8 mouse cellular contexts compared by ENCODE assay signal in genomic region chr3:157566725-157567565, GRCm38 (mm10). TPM values are rescaled to one million over a fixed set of nuclear protein-coding genes. Genes with fewer than 3 reads are reported as not detected.
DNase-seq lines count a peak whose midpoint lies in the region; ATAC-seq lines count a peak whose summit lies in the region.

TSS of gene Ptger3 (plus strand) at chr3:157566892.

- DNase-seq in CD4-positive helper T cell, adult 2 months (ENCODE audit: low read depth, low spot score), result peak; percentile 24
- peak; percentile 46 for DNase-seq in Muller cell, postnatal 12 days (ENCODE audit: inconsistent ontology term)
- DNase-seq in layer of hippocampus, postnatal 10 days (ENCODE audit: low spot score in 2 of 2), result peak; percentile 12 to 37
- DNase-seq in lung, postnatal 36 days, result peak; percentile 14
- peak; percentile 60 to 69 for DNase-seq in right cerebral cortex, postnatal 10 days (ENCODE audit: low spot score in 2 of 2)
- DNase-seq in cerebellum, adult 11-12 months, result no peak

- peak within 1 kb of the TSS; percentile 99 for H3K4me2 ChIP-seq in embryonic facial prominence, embryonic 12.5 days (replicated peaks)

- no peaks in the 10 kb centered on the region for H3K36me3 ChIP-seq in embryonic facial prominence, embryonic 12.5 days

- 2% methylated on average over 84 of the region's 84 CpGs for WGBS in embryonic facial prominence, embryonic 12.5 days

- peaks cover 11% of the 10 kb centered on the region; the same call in 1 of the 2 replicates for H3K4me1 ChIP-seq in embryonic facial prominence, embryonic 12.5 days

- H3K9ac ChIP-seq in embryonic facial prominence, embryonic 12.5 days, result peak within 1 kb of the TSS; percentile 42

- ATAC-seq in embryonic facial prominence, embryonic 12.5 days (ENCODE audit: insufficient number of reproducible peaks, insufficient read depth, low FRiP score, low TSS enrichment), result peak; percentile 79
- ATAC-seq in hematopoietic stem cell, adult 5-6 weeks (replicated peaks in 1 of 2; ENCODE audit: insufficient read depth in 1 of 2, low FRiP score in 2 of 2, low TSS enrichment in 1 of 2, low read depth in 1 of 2, poor library complexity in 2 of 2, severe bottlenecking in 2 of 2), result peak; percentile 72 to 81

- H3K27me3 ChIP-seq in embryonic facial prominence, embryonic 12.5 days, result peaks cover 40% of the 10 kb centered on the region

- H3K4me3 ChIP-seq in embryonic facial prominence, embryonic 12.5 days, result peak within 1 kb of the TSS; percentile 49

- no peak within 1 kb of the TSS for H3K27ac ChIP-seq in embryonic facial prominence, embryonic 12.5 days

- H3K9me3 ChIP-seq in embryonic facial prominence, embryonic 12.5 days, result no peaks in the 10 kb centered on the region

RNA-seq across cellular contexts. Expression of gene Ptger3, which starts in this region (rescaled TPM):
- polyA plus RNA-seq in embryonic facial prominence, embryonic 12.5 days (2016; fragmentation: Nextera tagmentation; extraction: Ambion mirVana), result 5.3 and 6.1 TPM in 2 replicates
- 34.0 and 39.9 TPM in 2 replicates for total RNA-seq in hematopoietic stem cell, adult 5-6 weeks (2017)
- total RNA-seq in layer of hippocampus, postnatal 10 days (2021), result 1 to 10 TPM; 6.0 to 6.5 TPM
